Mouse (Mus musculus) E14TG2a.4 (cell line): ENCODE data around the gene Ap4b1.

ENCODE experiments used
- CTCF ChIP-seq: conservative IDR thresholded peaks from 2 replicates; pipeline ENCODE4 v1.5.1; 2014; ENCODE audit warnings: low read length
- NANOG ChIP-seq: IDR thresholded peaks from 2 replicates; pipeline ENCODE4 v1.6.1; 2014; ENCODE audit warnings: borderline replicate concordance, low read length, mixed read lengths
- POU5F1 ChIP-seq: IDR thresholded peaks from 2 replicates; pipeline ENCODE4 v1.6.1; 2014; ENCODE audit warnings: low read length, borderline replicate concordance

DNA sequence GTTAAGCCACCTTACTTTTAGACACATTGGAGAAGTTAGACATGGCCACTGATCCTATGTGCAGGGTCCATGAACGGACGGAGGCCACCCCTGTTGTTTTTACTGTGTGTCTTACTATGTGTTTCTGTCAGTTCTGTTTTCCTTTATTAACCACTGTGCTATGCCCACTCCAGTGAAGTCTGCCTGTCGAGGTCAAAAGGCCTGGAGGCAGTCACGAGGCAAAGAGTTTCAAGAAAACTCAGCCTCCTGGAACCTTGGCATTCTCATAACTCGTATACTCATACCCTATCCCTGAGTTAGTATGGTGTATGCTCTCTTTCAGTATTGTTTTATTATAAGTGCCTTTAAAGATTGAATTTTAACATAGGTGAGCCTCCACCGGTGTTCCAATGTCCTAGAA lies 30.4 kb downstream of the Ap4b1 start:
- TF ChIP-seq CTCF = no peak
- no peak for TF ChIP-seq POU5F1
- TF ChIP-seq NANOG = no peak
